ENCODE assay signal across 8 mouse cellular contexts in the genomic region with DNA sequence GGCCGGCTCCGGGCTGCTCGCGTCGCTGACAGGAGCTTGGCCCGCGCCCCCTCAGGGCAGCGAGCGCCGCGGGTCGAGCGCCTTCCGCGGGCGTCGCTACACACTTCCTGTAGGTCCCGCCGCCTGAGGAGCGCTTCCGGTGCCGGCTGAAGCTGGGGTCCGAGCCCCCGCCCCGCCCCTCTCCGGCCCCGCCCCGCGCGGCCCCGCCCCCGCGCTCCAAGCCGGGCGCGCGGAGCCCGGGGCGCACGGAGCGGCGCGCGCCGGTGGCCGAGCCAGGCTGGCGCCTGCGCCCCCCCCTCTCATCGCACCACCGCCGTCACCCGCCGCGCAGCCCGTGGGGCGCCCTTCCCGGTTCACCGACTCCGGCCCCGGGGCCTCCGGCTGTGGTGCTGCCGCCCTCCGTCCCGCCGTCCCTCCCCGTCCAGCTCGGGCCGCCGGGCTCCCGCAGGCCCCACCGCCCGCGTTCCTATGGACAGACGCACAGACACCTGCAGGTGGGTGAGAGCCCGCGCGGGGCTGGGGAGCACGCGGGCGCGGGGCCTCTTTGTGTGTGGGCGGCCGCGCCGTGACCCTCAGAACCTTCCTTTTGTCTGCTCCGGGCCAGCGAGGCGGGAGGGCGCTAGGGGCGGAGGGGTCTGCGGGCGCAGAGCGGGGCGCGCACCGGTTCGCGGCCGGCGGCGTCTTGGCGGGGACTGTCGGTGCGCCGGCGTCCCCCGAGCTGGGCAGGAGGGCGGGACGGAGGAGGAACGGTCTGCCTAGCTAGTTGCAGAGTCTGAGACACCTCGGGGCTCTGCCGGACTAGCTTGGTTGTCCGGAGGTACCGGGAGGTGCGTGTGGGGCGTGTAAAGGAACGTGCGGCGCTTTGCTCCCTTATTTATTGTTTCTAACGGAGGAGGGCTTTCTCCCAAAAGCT. TPM values are rescaled to one million over a fixed set of nuclear protein-coding genes. Genes with fewer than 3 reads are reported as not detected.
DNase-seq lines count a peak whose midpoint lies in the region; ATAC-seq and TF ChIP-seq lines count a peak whose summit lies in the region.

A gene (plus strand): TSS at position 214 of the 913 bp plus-strand sequence.

- WGBS in forebrain, embryonic 13.5 days, result 0% methylated on average over 60 of the region's 120 CpGs
- WGBS in large intestine, adult 2 months, result under 1% methylated on average over 116 of the region's 120 CpGs
- WGBS in neural tube, embryonic 14.5 days, result under 1% methylated on average over 60 of the region's 120 CpGs

- H3K36me3 ChIP-seq in CH12.LX (replicated peaks in 1 of 2; ENCODE audit: control insufficient read depth in 1 of 2, insufficient read depth in 1 of 2, low read length in 1 of 2), result no peaks in the 10 kb centered on the region
- H3K36me3 ChIP-seq in forebrain, embryonic 13.5 days (ENCODE audit: poor library complexity, severe bottlenecking), result no peaks in the 10 kb centered on the region
- H3K36me3 ChIP-seq in neural tube, embryonic 14.5 days (ENCODE audit: control insufficient read depth, insufficient read depth, low read length), result no peaks in the 10 kb centered on the region
- H3K36me3 ChIP-seq in testis, adult 2 months (ENCODE audit: control insufficient read depth, insufficient read depth, low read length), result no peaks in the 10 kb centered on the region

- peak; percentile 87 for TF ChIP-seq POLR2A in CH12.LX (IDR thresholded peaks at IDR 0.05; ENCODE audit: low read depth, low read length)
- peak; percentile 62 for TF ChIP-seq POLR2A in testis, adult 2 months (IDR thresholded peaks at IDR 0.05; ENCODE audit: control insufficient read depth, low read depth, low read length)

- peak within 1 kb of the TSS; percentile 80 for H3K9ac ChIP-seq in CH12.LX (ENCODE audit: insufficient read depth, low read depth)
- H3K9ac ChIP-seq in forebrain, embryonic 13.5 days, result peak within 1 kb of the TSS; percentile 89
- H3K9ac ChIP-seq in neural tube, embryonic 14.5 days (replicated peaks; ENCODE audit: low read depth, low read length), result peak within 1 kb of the TSS; percentile 97

- no peaks in the 10 kb centered on the region for H3K27me3 ChIP-seq in CH12.LX (replicated peaks)
- H3K27me3 ChIP-seq in forebrain, embryonic 13.5 days, result no peaks in the 10 kb centered on the region
- no peaks in the 10 kb centered on the region for H3K27me3 ChIP-seq in neural tube, embryonic 14.5 days (ENCODE audit: control insufficient read depth, insufficient read depth, low read length)
- no peaks in the 10 kb centered on the region for H3K27me3 ChIP-seq in testis, adult 2 months (ENCODE audit: control insufficient read depth, insufficient read depth, low read length)

- no peak for TF ChIP-seq RAD21 in CH12.LX (IDR thresholded peaks at IDR 0.05; ENCODE audit: low read depth, low read length)

- peak; percentile 80 for DNase-seq in CH12.LX (ENCODE audit: extremely low read depth)
- DNase-seq in c-Kit-positive CD71-positive TER-119-positive erythroid progenitor cells, embryonic 14.5 days (ENCODE audit: low spot score), result peak; percentile 75
- DNase-seq in heart, postnatal 10 days, result peak; percentile 78 to 83
- peak; percentile 11 for DNase-seq in large intestine, adult 2 months (ENCODE audit: low read depth, low spot score)
- DNase-seq in lung, adult 18-20 months, result peak; percentile 70 to 76

- H3K79me2 ChIP-seq in CH12.LX (replicated peaks; ENCODE audit: control insufficient read depth, extremely low read depth, insufficient read depth, poor library complexity, severe bottlenecking), result no peaks in the 10 kb centered on the region

- in situ Hi-C loops in CH12.LX (cut with MboI; ENCODE audit: low pct_ligation_motif_present, low pct_unique_long_range_greater_than_20kb, low sequenced_read_pairs), result no loop called here

- H3K9me3 ChIP-seq in CH12.LX (replicated peaks; ENCODE audit: low read length), result peaks cover 6% of the 10 kb centered on the region
- no peaks in the 10 kb centered on the region for H3K9me3 ChIP-seq in forebrain, embryonic 13.5 days (replicated peaks)
- no peaks in the 10 kb centered on the region for H3K9me3 ChIP-seq in neural tube, embryonic 14.5 days (ENCODE audit: control insufficient read depth, low read length)

- dilution Hi-C loops in CH12.LX (cut with MboI; ENCODE audit: extremely low pct_ligation_motif_present, extremely low pct_unique_long_range_greater_than_20kb, low sequenced_read_pairs), result no loop called here

- peak in 1 of 2 experiments; percentile 18; a peak in 2 of 4 replicates for TF ChIP-seq CTCF in CH12.LX (conservative IDR thresholded peaks at IDR 0.05 in 1 of 2, IDR thresholded peaks at IDR 0.05 in 1 of 2; ENCODE audit: low read depth in 2 of 2, low read length in 2 of 2)
- no peak for TF ChIP-seq CTCF in testis, adult 2 months (IDR thresholded peaks at IDR 0.05; ENCODE audit: control insufficient read depth, insufficient read depth, insufficient replicate concordance, low read depth, low read length)

- intact Hi-C loops in heart, postnatal 10 days (cut with DNase I), result loop anchor here (2.0 to 5.0 kb wide), 2 partner anchors 136 to 157 kb away; no protein-coding TSS in a partner anchor

- peak within 1 kb of the TSS; percentile 75 for H3K4me2 ChIP-seq in CH12.LX (ENCODE audit: insufficient read depth, low read depth, poor library complexity, severe bottlenecking)
- H3K4me2 ChIP-seq in forebrain, embryonic 13.5 days, result peak within 1 kb of the TSS; percentile 77
- peak within 1 kb of the TSS; percentile 50 for H3K4me2 ChIP-seq in neural tube, embryonic 14.5 days (ENCODE audit: low read depth, low read length)

- no peak for TF ChIP-seq EP300 in CH12.LX (IDR thresholded peaks at IDR 0.05; ENCODE audit: low read length)

- peak; percentile 94 for ATAC-seq in forebrain, embryonic 13.5 days
- ATAC-seq in neural tube, embryonic 14.5 days (ENCODE audit: low read depth), result peak; percentile 93

- H3K4me3 ChIP-seq in CH12.LX (replicated peaks in 1 of 3; ENCODE audit: low read depth in 2 of 3, low read length in 2 of 3, poor library complexity in 1 of 3), result peak within 1 kb of the TSS; percentile 72 to 89 (median 78)
- peak within 1 kb of the TSS; percentile 93 for H3K4me3 ChIP-seq in forebrain, embryonic 13.5 days
- peak within 1 kb of the TSS; percentile 97 for H3K4me3 ChIP-seq in neural tube, embryonic 14.5 days (ENCODE audit: low read depth, low read length)
- H3K4me3 ChIP-seq in testis, adult 2 months (ENCODE audit: control insufficient read depth, low read depth, low read length), result peak within 1 kb of the TSS; percentile 94

- H3K27ac ChIP-seq in CH12.LX (ENCODE audit: insufficient read depth, low read depth), result no peak within 1 kb of the TSS; the same call in 1 of the 2 replicates
- H3K27ac ChIP-seq in forebrain, embryonic 13.5 days, result peak within 1 kb of the TSS; percentile 85
- peak within 1 kb of the TSS; percentile 96 for H3K27ac ChIP-seq in neural tube, embryonic 14.5 days (ENCODE audit: low read depth, low read length)
- H3K27ac ChIP-seq in testis, adult 2 months (ENCODE audit: control insufficient read depth, insufficient read depth, low read depth, low read length), result peak within 1 kb of the TSS; percentile 83

- peaks cover 4 to 23% of the 10 kb centered on the region in 2 experiments; a peak in 2 of 4 replicates for H3K4me1 ChIP-seq in CH12.LX (ENCODE audit: control insufficient read depth in 1 of 2, insufficient read depth in 2 of 2)
- H3K4me1 ChIP-seq in forebrain, embryonic 13.5 days, result peaks cover 37% of the 10 kb centered on the region
- H3K4me1 ChIP-seq in neural tube, embryonic 14.5 days (ENCODE audit: control insufficient read depth, insufficient read depth, low read length), result peaks cover 22% of the 10 kb centered on the region
- no peaks in the 10 kb centered on the region; the same call in 1 of the 2 replicates for H3K4me1 ChIP-seq in testis, adult 2 months (ENCODE audit: control insufficient read depth, insufficient read depth, low read length)

TF ChIP-seq in CH12.LX, 34 proteins besides CTCF, POLR2A, EP300 and RAD21 (continues in another document):
- TF ChIP-seq ZKSCAN1 (IDR thresholded peaks at IDR 0.05; ENCODE audit: borderline replicate concordance, low read depth, low read length) (no peak), HCFC1 (IDR thresholded peaks at IDR 0.05; ENCODE audit: low read depth, low read length) (peak; percentile 63), TBP (conservative IDR thresholded peaks at IDR 0.05; ENCODE audit: low read depth, low read length) (0 out of 2 replicates have a peak, but pooled peaks have one; percentile 33), ZMIZ1 (IDR thresholded peaks at IDR 0.05; ENCODE audit: low read depth, low read length) (peak; percentile 65), MAX (IDR thresholded peaks at IDR 0.05; ENCODE audit: low read length) (no peak), JUND (conservative IDR thresholded peaks at IDR 0.05; ENCODE audit: low read depth, low read length) (no peak), POLR2AphosphoS2 (IDR thresholded peaks at IDR 0.05; ENCODE audit: low read depth, low read length) (no peak), TCF12 (IDR thresholded peaks at IDR 0.05; ENCODE audit: low read depth, low read length) (peak; percentile 49), ETS1 (conservative IDR thresholded peaks at IDR 0.05; ENCODE audit: low read depth, low read length) (no peak), MAFK (IDR thresholded peaks at IDR 0.05; ENCODE audit: insufficient replicate concordance, low read length) (no peak), GABPA (IDR thresholded peaks at IDR 0.05; ENCODE audit: insufficient replicate concordance, low read depth, low read length) (no peak), SIN3A (IDR thresholded peaks at IDR 0.05; ENCODE audit: low read length) (0 out of 2 replicates have a peak, but pooled peaks have one; percentile 36), USF2 (conservative IDR thresholded peaks at IDR 0.05; ENCODE audit: low read depth, low read length) (no peak), MYC (IDR thresholded peaks at IDR 0.05; ENCODE audit: low read depth, low read length) (no peak), CHD2 (IDR thresholded peaks at IDR 0.05; ENCODE audit: low read length) (no peak), ZC3H11A (IDR thresholded peaks at IDR 0.05; ENCODE audit: low read depth, low read length) (no peak), UBTF (IDR thresholded peaks at IDR 0.05; ENCODE audit: low read depth, low read length) (peak; percentile 70; the same call in 1 of the 2 replicates), E2F4 (IDR thresholded peaks at IDR 0.05; ENCODE audit: insufficient replicate concordance, low read depth, low read length) (no peak), NELFE (IDR thresholded peaks at IDR 0.05; ENCODE audit: low read depth, low read length) (peak; percentile 73; the same call in 1 of the 2 replicates)

RNA-seq across cellular contexts. Expression of the gene that starts here (rescaled TPM):
- total RNA-seq in CH12.LX (2012; rRNA removed), result 2.4 and 3.4 TPM in 2 replicates
- total RNA-seq in CH12.LX (2014; rRNA removed), result 2.3 and 2.4 TPM in 2 replicates
- polyA plus RNA-seq in CH12.LX (2012; ENCODE audit: insufficient read length, low read depth), result 2.3 and 3.1 TPM in 2 replicates
- 39.7 and 42.0 TPM in 2 replicates for polyA plus RNA-seq in forebrain, embryonic 13.5 days (2015; fragmentation: Nextera tagmentation; extraction: Ambion mirVana)
- 10 to 100 TPM; 10.8 to 11.3 TPM for total RNA-seq in heart, postnatal 10 days (2021)
- polyA plus RNA-seq in large intestine, adult 2 months (2012; rRNA removed), result 2.7 and 4.7 TPM in 2 replicates
- polyA plus RNA-seq in neural tube, embryonic 14.5 days (2014; fragmentation: Nextera tagmentation; extraction: Ambion mirVana), result 59.8 and 64.6 TPM in 2 replicates
- polyA plus RNA-seq in testis, adult 2 months (2012; rRNA removed), result 5.9 and 6.7 TPM in 2 replicates

Comparison
In these comparisons a context has a peak if more than half of its experiments do, and no peak if none do; other contexts are left out.
1. DNase-seq: peak in every context shown above with its lines; median percentile 80 in heart, postnatal 10 days; 80 in CH12.LX; 75 in c-Kit-positive CD71-positive TER-119-positive erythroid progenitor cells, embryonic 14.5 days; 73 in lung, adult 18-20 months; 11 in large intestine, adult 2 months.